Mouse (Mus musculus) brown adipose tissue, adult 24 weeks (tissue): ENCODE results near the gene Gm13088. TPM values are rescaled to one million over a fixed set of nuclear protein-coding genes. Genes with fewer than 3 reads are reported as not detected.
"Not testable (repeated sequence)": the region's sequence is repeated elsewhere in the genome, so short reads cannot be mapped to it uniquely, and the experiment has no call there.

Source experiments
- H3K27ac ChIP-seq: fragments of 200-500 bp; replicated peaks from 2 replicates; pipeline ENCODE4 v1.5.1; 2012; ENCODE audit warnings: low read depth, mild to moderate bottlenecking, low read length
- H3K4me1 ChIP-seq: fragments of 200-500 bp; 2 replicates; pipeline ENCODE4 v1.6.1; 2012; ENCODE audit warnings: low read length, mixed read lengths; ENCODE audit not compliant: control insufficient read depth, insufficient read depth, insufficient read length
- H3K4me3 ChIP-seq: fragments of 200-500 bp; 2 replicates; pipeline ENCODE4 v1.5.1; 2012; ENCODE audit warnings: low read depth, mild to moderate bottlenecking, low read length, moderate library complexity; ENCODE audit not compliant: insufficient read depth
- polyA plus RNA-seq: library from polyadenylated mRNA; stranded (reverse); fragments of >200 nt; gene quantifications from 2 replicates; pipeline ENCODE4 v1.2.4, GENCODE M21; 2012; ENCODE audit not compliant: missing spikeins, insufficient read depth, insufficient read length

Gene Gm13088
- polyA plus RNA-seq = not detected in 2 replicates

DNA sequence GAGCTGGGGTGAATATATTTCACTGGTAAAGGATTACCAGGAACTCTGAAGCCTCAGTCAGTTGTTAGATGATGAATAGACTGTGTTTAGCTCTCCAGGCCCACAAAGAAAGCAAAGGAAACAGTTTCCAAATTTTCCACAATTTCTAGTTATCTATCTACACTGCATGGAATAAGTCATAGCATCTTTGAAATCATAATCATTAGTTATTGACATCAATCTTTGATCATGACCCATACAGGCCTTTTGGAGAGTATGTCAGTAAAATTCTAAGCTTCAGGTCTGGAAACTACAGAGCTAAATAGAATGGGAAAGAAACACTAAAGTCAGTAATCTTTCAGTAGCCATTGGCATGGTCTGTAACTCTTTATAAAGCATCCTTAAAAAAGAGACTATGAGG lies at the start of gene Gm13088:
TSS of gene Gm13088 (minus strand) at position 101 of the 400 bp plus-strand sequence.
- H3K27ac ChIP-seq, H3K4me3 ChIP-seq, H3K4me1 ChIP-seq: not testable (repeated sequence)

GRCm38 (mm10) chr4:143702611-143703010 lies 45.6 kb upstream of the Gm13088 start, which contains the start of gene Gm13089:
Gene Gm13089, minus strand, starts transcription at chr4:143702711.
- H3K4me1 ChIP-seq = no peaks in the 10 kb centered on the region
- no peak within 1 kb of the TSS for H3K27ac ChIP-seq
- no peak within 1 kb of the TSS for H3K4me3 ChIP-seq

DNA sequence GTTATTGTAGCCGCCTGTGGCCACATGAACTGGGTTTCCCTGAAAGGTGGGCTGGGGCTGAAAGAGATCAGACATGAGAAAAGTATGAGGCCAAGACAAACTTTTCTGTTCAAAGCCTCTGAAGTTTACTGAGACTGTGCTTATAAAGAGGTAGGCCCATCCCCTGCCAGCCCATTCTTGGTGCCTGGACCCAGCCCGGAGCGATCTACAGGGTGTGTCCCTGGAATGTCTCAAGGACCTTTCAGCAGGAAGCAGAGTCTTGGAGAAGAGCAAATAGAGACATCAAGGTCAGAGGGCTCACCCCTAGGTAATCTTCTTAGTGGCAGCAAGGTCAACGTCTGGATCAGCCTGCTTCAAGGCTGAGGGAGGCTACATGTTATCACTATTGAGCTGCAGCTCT lies 38.9 kb downstream of the Gm13088 start:
- not testable (repeated sequence) for H3K27ac ChIP-seq

DNA sequence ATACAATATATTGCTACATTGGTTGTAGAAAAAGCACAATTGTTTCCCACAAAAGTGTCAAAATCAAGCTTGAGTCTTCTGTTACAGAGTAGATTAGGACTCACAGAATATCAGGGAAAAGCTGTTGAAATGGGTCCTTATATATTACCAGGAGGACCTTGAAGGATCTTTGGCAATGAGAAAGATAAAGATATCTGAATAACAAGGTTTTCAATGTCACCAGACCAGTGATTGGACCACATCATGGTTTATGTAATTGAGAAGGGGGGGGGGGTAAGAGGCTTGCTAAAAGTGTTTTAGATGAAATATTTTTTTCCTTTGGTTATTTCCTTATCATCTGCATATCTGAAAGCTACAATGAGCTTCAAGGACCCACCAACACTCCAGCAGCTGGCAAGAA lies 42.3 kb downstream of the Gm13088 start, which contains the start of gene Gm13083:
TSS of gene Gm13083 (plus strand) at position 301 of the 400 bp plus-strand sequence.
- not testable (repeated sequence) for H3K4me1 ChIP-seq, H3K4me3 ChIP-seq, H3K27ac ChIP-seq

More for the DNA sequence above, 38.9 kb downstream of the Gm13088 start:
- H3K4me3 ChIP-seq, H3K4me1 ChIP-seq: not testable (repeated sequence)

GRCm38 (mm10) chr4:143611927-143612326 lies 45.1 kb downstream of the Gm13088 start:
- H3K27ac ChIP-seq, H3K4me1 ChIP-seq, H3K4me3 ChIP-seq: not testable (repeated sequence)

Other genes with a start within 250 kb of the Gm13088 start
- 3.9 and 4.6 TPM in 2 replicates for gene Pramef8, start 244.8 kb downstream of the Gm13088 start, polyA plus RNA-seq
- not detected in 2 replicates for gene Oog4, start 206.9 kb downstream of the Gm13088 start, polyA plus RNA-seq
- not detected in 2 replicates for gene Gm13043, start 145.9 kb downstream of the Gm13088 start, polyA plus RNA-seq
- gene Gm13040, start 121.3 kb downstream of the Gm13088 start, polyA plus RNA-seq = not detected in 2 replicates
- not detected in 2 replicates for gene BC080695, start 105.5 kb downstream of the Gm13088 start, polyA plus RNA-seq
- not detected in 2 replicates for gene Gm13057, start 105.5 kb downstream of the Gm13088 start, polyA plus RNA-seq
- gene Gm13083, start 42.2 kb downstream of the Gm13088 start, polyA plus RNA-seq = not detected in 2 replicates
- not detected in 2 replicates for gene Gm13089, start 45.5 kb upstream of the Gm13088 start, polyA plus RNA-seq
- gene Gm13078, start 62.2 kb upstream of the Gm13088 start, polyA plus RNA-seq = not detected in 2 replicates
- gene Gm13023, start 132.1 kb upstream of the Gm13088 start, polyA plus RNA-seq = not detected in 2 replicates
- gene Gm13084, start 158.8 kb upstream of the Gm13088 start, polyA plus RNA-seq = not detected in 2 replicates
- not detected in 2 replicates for gene Gm13103, start 189.3 kb upstream of the Gm13088 start, polyA plus RNA-seq
- not detected in 2 replicates for gene Pramef6, start 243.1 kb upstream of the Gm13088 start, polyA plus RNA-seq